Mouse (Mus musculus) ES-E14 (cell line): Measurements from ENCODE around the gene Rnf144b. TPM values are rescaled to one million over a fixed set of nuclear protein-coding genes. Genes with fewer than 3 reads are reported as not detected.

ENCODE experiments used
- DNase-seq: peaks from one replicate; pipeline ENCODE4 v3.0.0-alpha.2; 2013; ENCODE audit warnings: low read depth, low spot score
- H3K27ac ChIP-seq: 2 replicates; pipeline ENCODE4 v1.5.1; 2012; ENCODE audit warnings: low read depth, mild to moderate bottlenecking, low read length, moderate library complexity, mixed read lengths; ENCODE audit not compliant: poor library complexity, insufficient read depth, severe bottlenecking
- H3K36me3 ChIP-seq: 2 replicates; pipeline ENCODE4 v1.6.1; 2012; ENCODE audit warnings: mild to moderate bottlenecking, low read length, moderate library complexity, mixed read lengths; ENCODE audit not compliant: control insufficient read depth, poor library complexity, insufficient read depth, severe bottlenecking
- H3K4me1 ChIP-seq, 2 experiments: fragments of 150-350 bp in 1 of 2; sonication (generic) in 1 of 2; 2 replicates each; pipeline ENCODE4 v1.6.1; 2012; ENCODE audit warnings: low read length in 2 of 2, mild to moderate bottlenecking in 1 of 2, mixed read lengths in 1 of 2; ENCODE audit not compliant: control insufficient read depth in 2 of 2, insufficient read depth in 2 of 2, poor library complexity in 1 of 2
- H3K4me3 ChIP-seq, 2 experiments: fragments of 150-350 bp in 1 of 2; sonication (generic) in 1 of 2; 2 replicates each; pipeline ENCODE4 v1.5.1; 2012; ENCODE audit warnings: low read length in 2 of 2, low read depth in 1 of 2, mild to moderate bottlenecking in 1 of 2, mixed read lengths in 1 of 2; ENCODE audit not compliant: insufficient read depth in 1 of 2, poor library complexity in 1 of 2, severe bottlenecking in 1 of 2
- H3K9ac ChIP-seq: 2 replicates; pipeline ENCODE4 v1.6.1; 2012; ENCODE audit warnings: low read depth, mild to moderate bottlenecking, low read length, mixed read lengths; ENCODE audit not compliant: poor library complexity, insufficient read depth, severe bottlenecking
- H3K9me3 ChIP-seq: fragments of 150-350 bp; sonication (generic); 2 replicates; pipeline ENCODE4 v1.6.1; 2012; ENCODE audit warnings: low read depth, mild to moderate bottlenecking, low read length; ENCODE audit not compliant: control insufficient read depth, insufficient read depth
- CHD2 ChIP-seq: IDR thresholded peaks from 2 replicates; pipeline ENCODE4 v1.6.1; 2014; ENCODE audit warnings: mild to moderate bottlenecking, low read depth, low read length, inconsistent platforms
- HCFC1 ChIP-seq: IDR thresholded peaks from 2 replicates; pipeline ENCODE4 v1.6.1; 2012; ENCODE audit warnings: low read length, inconsistent platforms, borderline replicate concordance; ENCODE audit not compliant: insufficient read depth
- MAFK ChIP-seq: IDR thresholded peaks from 2 replicates; pipeline ENCODE4 v1.6.1; 2014; ENCODE audit warnings: mild to moderate bottlenecking, low read depth, low read length, inconsistent platforms; ENCODE audit not compliant: insufficient read depth
- ZC3H11A ChIP-seq: IDR thresholded peaks from 2 replicates; pipeline ENCODE4 v1.6.1; 2012; ENCODE audit warnings: low read depth, mild to moderate bottlenecking, inconsistent platforms, low read length, borderline replicate concordance
- ZNF384 ChIP-seq: IDR thresholded peaks from 2 replicates; pipeline ENCODE4 v1.6.1; 2012; ENCODE audit warnings: low read depth, low read length, inconsistent platforms
- in situ Hi-C, 2 experiments: fragments of 600-800 bp; cut with MboI; formaldehyde crosslinking; loops; one replicate each; pipeline ENCODE4 v1.15.1; 2025; ENCODE audit warnings: low sequenced_read_pairs in 2 of 2, inconsistent platforms in 1 of 2; ENCODE audit not compliant: unreplicated experiment in 2 of 2
- total RNA-seq: library from RNA; depleted of rRNA; stranded (reverse); fragments of 300-350 nt; gene quantifications from 2 replicates; pipeline ENCODE4 v1.2.3, GENCODE M21; 2012

The Rnf144b gene
- total RNA-seq, 1 experiment, result 1.2 TPM

DNA sequence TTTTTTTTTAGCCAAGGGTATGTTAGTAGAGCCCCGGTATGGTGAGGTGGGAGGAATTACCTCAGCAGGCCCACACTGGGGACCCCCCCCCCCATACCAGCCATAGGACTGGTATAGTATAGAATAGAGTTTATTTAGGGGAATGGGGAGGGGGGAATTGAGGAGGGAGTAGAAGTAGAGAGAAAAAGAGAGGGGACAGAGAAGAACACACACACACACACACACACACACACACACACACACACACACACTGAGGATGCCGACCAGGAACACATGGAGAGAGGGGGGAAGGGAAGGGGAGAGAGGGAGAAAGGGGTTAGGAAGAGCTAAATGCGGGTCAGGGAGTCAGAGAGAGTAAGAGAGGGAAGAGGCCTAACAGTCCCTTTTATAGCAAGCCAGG, 151.7 kb downstream of the Rnf144b start:
- no peak for DNase-seq

GRCm38 (mm10) chr13:47277000-47277823, 154.8 kb downstream of the Rnf144b start:
- H3K9me3 ChIP-seq, result no peaks in the 10 kb centered on the region

More for the DNA sequence above, 151.7 kb downstream of the Rnf144b start:
- TF ChIP-seq CHD2 (no peak), MAFK (no peak), ZC3H11A (no peak), HCFC1 (no peak), ZNF384 (no peak)
- no peak overlapping the region for H3K4me3 ChIP-seq
- no peak overlapping the region for H3K27ac ChIP-seq
- in situ Hi-C loops, result no loop called here
- no peaks in the 10 kb centered on the region for H3K9me3 ChIP-seq
- no peak overlapping the region for H3K9ac ChIP-seq
- H3K36me3 ChIP-seq, result no peaks in the 10 kb centered on the region
- peaks cover 0 to 6% of the 10 kb centered on the region in 2 experiments; a peak in 2 of 4 replicates for H3K4me1 ChIP-seq

DNA sequence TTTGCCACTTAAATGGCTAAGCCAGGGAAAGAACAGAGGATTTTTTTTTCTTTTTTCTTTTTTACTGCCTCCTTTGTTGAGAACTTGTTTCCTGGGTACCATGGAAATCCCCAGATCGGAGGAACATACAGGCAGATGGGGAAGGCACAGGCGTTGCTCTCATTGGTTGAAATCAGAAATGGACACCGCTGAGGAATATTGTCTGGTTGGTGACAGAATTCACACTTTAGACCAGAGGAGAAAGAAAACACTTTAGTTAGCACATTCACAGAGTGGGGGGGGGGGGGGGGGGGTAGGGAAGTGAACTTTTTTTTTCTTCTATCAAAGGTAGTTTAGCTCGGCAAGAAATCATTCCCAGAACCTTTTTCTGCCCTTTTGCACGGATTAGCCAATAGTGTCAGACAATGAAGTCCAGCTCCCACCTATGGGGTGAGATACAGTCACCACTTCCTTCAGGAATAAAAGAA, 155.4 kb downstream of the Rnf144b start:
- Histone ChIP-seq H3K27ac (no peak overlapping the region), H3K36me3 (no peaks in the 10 kb centered on the region)

More at GRCm38 (mm10) chr13:47277000-47277823, 154.8 kb downstream of the Rnf144b start:
- no peak overlapping the region for H3K27ac ChIP-seq
- no peak overlapping the region for H3K9ac ChIP-seq
- H3K4me1 ChIP-seq, result peaks cover 0 to 6% of the 10 kb centered on the region in 2 experiments; a peak in 2 of 4 replicates
- no peaks in the 10 kb centered on the region for H3K36me3 ChIP-seq
- no peak for TF ChIP-seq ZNF384
- no peak for TF ChIP-seq MAFK
- TF ChIP-seq HCFC1, result no peak
- TF ChIP-seq CHD2, result no peak
- TF ChIP-seq ZC3H11A, result no peak
- in situ Hi-C loops, result loop anchor here (25.0 kb wide), 2 partner anchors 140 to 465 kb away; no protein-coding TSS in a partner anchor
- no peak for DNase-seq
- H3K4me3 ChIP-seq, result no peak overlapping the region

DNA sequence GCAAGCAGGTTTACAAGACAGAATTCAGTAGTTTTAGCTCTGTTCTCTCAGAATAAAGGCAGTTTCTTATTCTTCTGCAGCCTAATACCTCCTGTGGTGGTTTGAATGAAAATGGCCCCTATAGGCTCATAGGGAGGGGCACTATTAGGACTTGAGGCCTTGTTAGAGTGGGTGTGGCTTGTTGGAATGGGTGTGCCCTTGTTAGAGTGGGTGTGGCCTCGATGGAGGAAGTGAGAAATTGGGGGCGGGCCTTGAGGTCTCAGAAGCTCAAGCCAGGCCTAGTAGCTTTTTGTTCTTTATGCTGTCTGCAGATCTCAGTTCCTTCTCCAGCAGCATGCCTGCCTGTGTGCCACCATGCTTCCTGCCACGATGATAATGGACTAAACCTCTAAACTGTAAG, 159.8 kb downstream of the Rnf144b start:
- no peaks in the 10 kb centered on the region for H3K36me3 ChIP-seq
- DNase-seq, result peak; percentile 73
- TF ChIP-seq CHD2 (no peak), MAFK (no peak), ZNF384 (no peak), HCFC1 (no peak), ZC3H11A (no peak)
- H3K9me3 ChIP-seq, result no peaks in the 10 kb centered on the region
- no peak overlapping the region for H3K9ac ChIP-seq
- in situ Hi-C loops, result loop anchor here (25.0 kb wide), 2 partner anchors 145 to 470 kb away; no protein-coding TSS in a partner anchor
- no peak overlapping the region for H3K27ac ChIP-seq
- H3K4me3 ChIP-seq, result no peak overlapping the region
- H3K4me1 ChIP-seq, result no peaks in the 10 kb centered on the region; a peak in 1 of 4 replicates

More for the DNA sequence above, 155.4 kb downstream of the Rnf144b start:
- DNase-seq, result no peak
- H3K9me3 ChIP-seq, result no peaks in the 10 kb centered on the region
- in situ Hi-C loops, result loop anchor here (25.0 kb wide), 2 partner anchors 141 to 466 kb away; no protein-coding TSS in a partner anchor
- H3K4me3 ChIP-seq, result no peak overlapping the region
- peaks cover 0 to 6% of the 10 kb centered on the region in 2 experiments; a peak in 2 of 4 replicates for H3K4me1 ChIP-seq
- H3K9ac ChIP-seq, result no peak overlapping the region
- TF ChIP-seq MAFK (no peak), ZNF384 (peak; percentile 52)
